Mouse (Mus musculus): ENCODE results near the gene Atp2b1. TPM values are rescaled to one million over a fixed set of nuclear protein-coding genes. Genes with fewer than 3 reads are reported as not detected.

The Atp2b1 gene
- polyA plus RNA-seq, 1 experiment from 2014 or later: 105 TPM

DNA sequence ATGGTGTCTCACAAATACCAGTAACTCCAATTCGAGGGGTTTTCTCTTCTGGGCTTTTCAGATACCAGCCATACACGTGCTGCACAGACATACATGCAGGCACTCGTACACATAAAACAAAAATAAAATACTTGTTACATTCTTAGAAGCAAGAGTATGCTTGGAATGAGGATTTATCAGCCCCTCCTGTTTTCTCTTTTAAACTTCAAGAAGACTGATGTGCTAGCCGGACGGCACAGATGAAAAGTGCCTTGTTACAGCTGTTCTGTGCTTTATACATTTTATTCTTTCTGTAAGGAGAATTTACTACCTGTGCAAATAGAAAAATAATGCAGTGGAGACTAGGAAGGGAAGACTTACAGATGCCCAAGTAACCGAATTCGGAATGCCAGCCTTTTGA lies 15.2 kb downstream of the Atp2b1 start:
- Histone ChIP-seq H3K9me3 (replicated peaks) (no peaks in the 10 kb centered on the region), H3K4me3 (no peak overlapping the region), H3K27ac (no peak overlapping the region), H3K36me3 (peaks cover 5% of the 10 kb centered on the region), H3K27me3 (ENCODE audit: low read depth, poor library complexity, severe bottlenecking) (no peaks in the 10 kb centered on the region), H3K4me1 (peaks cover 9% of the 10 kb centered on the region)
- DNase-seq (ENCODE audit: low spot score): no peak
- 76% methylated on average over 7 of the region's 7 CpGs for WGBS

GRCm38 (mm10) chr10:98930143-98930542 lies 15.9 kb downstream of the Atp2b1 start:
- 69% methylated on average over 11 of the region's 11 CpGs for WGBS
- no peak overlapping the region; the same call in 1 of the 2 replicates for H3K27ac ChIP-seq

GRCm38 (mm10) chr10:98940137-98940536 lies 25.9 kb downstream of the Atp2b1 start:
- 92% methylated on average over 4 of the region's 4 CpGs for WGBS
- H3K4me1 ChIP-seq: 0 out of 2 replicates have a peak, but pooled peaks cover 2% of the 10 kb centered on the region
- H3K27ac ChIP-seq: no peak overlapping the region
- H3K27me3 ChIP-seq (ENCODE audit: low read depth, poor library complexity, severe bottlenecking): no peaks in the 10 kb centered on the region
- DNase-seq (ENCODE audit: low spot score): no peak
- H3K36me3 ChIP-seq: 0 out of 2 replicates have a peak, but pooled peaks cover 2% of the 10 kb centered on the region
- no peaks in the 10 kb centered on the region for H3K9me3 ChIP-seq (replicated peaks)
- H3K4me3 ChIP-seq: no peak overlapping the region

More at GRCm38 (mm10) chr10:98930143-98930542, 15.9 kb downstream of the Atp2b1 start:
- no peaks in the 10 kb centered on the region for H3K27me3 ChIP-seq (ENCODE audit: low read depth, poor library complexity, severe bottlenecking)
- DNase-seq (ENCODE audit: low spot score): no peak
- peaks cover 5% of the 10 kb centered on the region for H3K36me3 ChIP-seq
- H3K4me1 ChIP-seq: peaks cover 9% of the 10 kb centered on the region
- H3K9me3 ChIP-seq (replicated peaks): no peaks in the 10 kb centered on the region
- no peak overlapping the region for H3K4me3 ChIP-seq

DNA sequence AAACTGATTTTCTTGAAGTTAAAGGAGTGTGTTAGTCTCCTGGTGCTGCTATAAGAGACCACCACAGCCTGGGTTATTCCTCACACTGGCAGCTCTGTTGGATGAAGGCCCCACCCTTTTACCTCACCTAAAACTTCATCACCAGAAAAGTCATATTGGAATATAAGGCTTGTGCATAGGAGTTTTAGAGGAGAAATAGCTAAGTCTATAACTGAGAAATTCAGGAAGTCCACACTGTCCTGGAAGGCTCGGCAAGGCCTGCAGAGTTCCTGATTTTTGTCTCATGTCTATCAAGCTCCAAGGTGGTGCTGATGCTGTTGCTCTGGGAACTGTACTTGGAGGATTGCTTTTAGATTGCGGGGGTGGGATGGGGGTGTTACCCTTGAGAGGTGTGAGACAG lies 26.6 kb downstream of the Atp2b1 start:
- Histone ChIP-seq H3K9me3 (replicated peaks) (no peaks in the 10 kb centered on the region), H3K27ac (no peak overlapping the region), H3K4me1 (0 out of 2 replicates have a peak, but pooled peaks cover 2% of the 10 kb centered on the region), H3K4me3 (no peak overlapping the region), H3K27me3 (ENCODE audit: low read depth, poor library complexity, severe bottlenecking) (no peaks in the 10 kb centered on the region), H3K36me3 (0 out of 2 replicates have a peak, but pooled peaks cover 2% of the 10 kb centered on the region)
- DNase-seq (ENCODE audit: low spot score): no peak
- 88% methylated on average over 2 of the region's 2 CpGs for WGBS

- H3K9me3 ChIP-seq (replicated peaks): no peaks in the 10 kb centered on the region
- no peak overlapping the region for H3K27ac ChIP-seq
- H3K4me3 ChIP-seq: no peak overlapping the region
- H3K27me3 ChIP-seq (ENCODE audit: low read depth, poor library complexity, severe bottlenecking): no peaks in the 10 kb centered on the region
- DNase-seq (ENCODE audit: low spot score): no peak
- WGBS: 46% methylated on average over 6 of the region's 6 CpGs
- H3K4me1 ChIP-seq: peaks cover 13% of the 10 kb centered on the region
- H3K36me3 ChIP-seq: 0 out of 2 replicates have a peak, but pooled peaks cover 2% of the 10 kb centered on the region
These were observed 27.8 kb downstream of the Atp2b1 start for GRCm38 (mm10) chr10:98941991-98942390.

DNA sequence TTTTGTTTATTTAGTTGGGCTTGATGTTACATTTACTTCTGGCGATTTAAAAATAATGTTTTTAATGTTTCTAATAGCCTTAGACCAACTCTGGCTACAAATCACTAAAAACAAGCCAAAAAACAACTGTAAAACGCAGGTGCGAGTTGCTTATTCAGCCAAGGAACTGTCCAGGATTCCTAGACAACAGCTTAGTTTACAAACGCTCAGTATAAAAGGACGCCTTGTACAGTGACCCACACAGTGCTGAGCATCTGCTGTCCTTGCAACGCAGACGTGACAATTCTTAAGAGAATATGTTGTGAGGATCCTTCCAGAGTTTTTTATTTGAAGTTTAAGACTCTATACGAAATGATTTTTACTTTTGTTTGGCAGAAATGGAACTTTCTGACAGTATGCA lies 28.8 kb downstream of the Atp2b1 start:
- Histone ChIP-seq H3K27ac (no peak overlapping the region), H3K9me3 (replicated peaks) (no peaks in the 10 kb centered on the region), H3K4me3 (no peak overlapping the region), H3K4me1 (peaks cover 19% of the 10 kb centered on the region), H3K36me3 (0 out of 2 replicates have a peak, but pooled peaks cover 2% of the 10 kb centered on the region), H3K27me3 (ENCODE audit: low read depth, poor library complexity, severe bottlenecking) (no peaks in the 10 kb centered on the region)
- 94% methylated on average over 8 of the region's 8 CpGs for WGBS
- DNase-seq (ENCODE audit: low spot score): no peak

- peaks cover 19% of the 10 kb centered on the region for H3K4me1 ChIP-seq
- H3K36me3 ChIP-seq: no peaks in the 10 kb centered on the region
- H3K27me3 ChIP-seq (ENCODE audit: low read depth, poor library complexity, severe bottlenecking): no peaks in the 10 kb centered on the region
- no peak for DNase-seq (ENCODE audit: low spot score)
- WGBS: 93% methylated on average over 8 of the region's 8 CpGs
- no peak overlapping the region for H3K27ac ChIP-seq
- no peak overlapping the region for H3K4me3 ChIP-seq
- H3K9me3 ChIP-seq (replicated peaks): no peaks in the 10 kb centered on the region
These were observed 29.7 kb downstream of the Atp2b1 start for GRCm38 (mm10) chr10:98943894-98944293.

DNA sequence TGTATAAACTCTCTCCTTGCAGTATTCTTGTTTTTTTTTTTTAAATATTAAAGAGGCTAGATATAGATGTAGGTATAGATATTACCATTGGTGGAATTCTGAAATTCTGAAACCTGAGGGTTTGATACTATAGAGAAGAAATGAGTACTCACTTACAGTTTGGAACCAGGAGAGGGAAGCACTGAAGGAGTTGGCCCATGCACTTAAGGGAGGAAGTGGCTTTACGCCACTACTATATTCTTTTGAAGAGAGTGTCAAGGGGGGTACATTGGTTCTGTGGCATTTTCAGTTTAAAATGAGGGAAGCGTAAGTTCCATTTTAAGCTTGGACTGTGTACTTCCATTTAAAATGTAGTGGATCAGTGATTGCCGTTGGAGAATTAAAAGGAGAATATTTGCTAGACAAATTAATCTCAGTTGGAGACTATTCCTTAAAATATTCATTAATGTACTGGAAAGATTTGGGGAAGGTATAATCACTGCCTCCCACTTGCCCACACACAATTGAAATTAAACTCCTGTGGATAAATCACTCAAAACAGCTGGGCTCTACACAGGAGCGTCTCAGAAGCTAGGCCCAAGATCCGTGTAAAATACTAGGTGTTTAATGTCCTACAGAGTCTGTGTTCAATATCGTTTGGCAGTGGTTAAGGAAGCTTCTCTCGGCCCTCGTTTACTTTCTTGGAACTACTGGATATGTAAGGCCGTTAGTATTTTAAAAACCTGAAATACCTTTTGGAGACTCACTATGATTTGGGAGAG lies 32.0 kb downstream of the Atp2b1 start:
- DNase-seq (ENCODE audit: low spot score): no peak
- Histone ChIP-seq H3K27ac (no peak overlapping the region), H3K9me3 (replicated peaks) (no peaks in the 10 kb centered on the region), H3K27me3 (ENCODE audit: low read depth, poor library complexity, severe bottlenecking) (no peaks in the 10 kb centered on the region), H3K4me1 (peaks cover 19% of the 10 kb centered on the region), H3K36me3 (no peaks in the 10 kb centered on the region), H3K4me3 (no peak overlapping the region)
- 65% methylated on average over 9 of the region's 9 CpGs for WGBS

- H3K9me3 ChIP-seq (replicated peaks): no peaks in the 10 kb centered on the region
- DNase-seq (ENCODE audit: low spot score): no peak
- H3K4me3 ChIP-seq: no peak overlapping the region
- H3K36me3 ChIP-seq: no peaks in the 10 kb centered on the region
- H3K27me3 ChIP-seq (ENCODE audit: low read depth, poor library complexity, severe bottlenecking): no peaks in the 10 kb centered on the region
- WGBS: 33% methylated on average over 2 of the region's 2 CpGs
- H3K27ac ChIP-seq: no peak overlapping the region
- H3K4me1 ChIP-seq: peaks cover 17% of the 10 kb centered on the region
These were observed 33.0 kb downstream of the Atp2b1 start for GRCm38 (mm10) chr10:98947206-98947605.

GRCm38 (mm10) chr10:98948096-98948495 lies 33.9 kb downstream of the Atp2b1 start:
- 92% methylated on average over 5 of the region's 5 CpGs for WGBS
- no peaks in the 10 kb centered on the region for H3K27me3 ChIP-seq (ENCODE audit: low read depth, poor library complexity, severe bottlenecking)

GRCm38 (mm10) chr10:98949750-98950149 lies 35.5 kb downstream of the Atp2b1 start:
- Histone ChIP-seq H3K4me3 (no peak overlapping the region), H3K36me3 (no peaks in the 10 kb centered on the region), H3K27me3 (ENCODE audit: low read depth, poor library complexity, severe bottlenecking) (no peaks in the 10 kb centered on the region), H3K4me1 (peaks cover 16% of the 10 kb centered on the region), H3K9me3 (replicated peaks) (no peaks in the 10 kb centered on the region), H3K27ac (no peak overlapping the region)
- no peak for DNase-seq (ENCODE audit: low spot score)
- WGBS: 88% methylated on average over 1 of the region's 1 CpGs

More at GRCm38 (mm10) chr10:98948096-98948495, 33.9 kb downstream of the Atp2b1 start:
- H3K27ac ChIP-seq: no peak overlapping the region
- H3K4me3 ChIP-seq: no peak overlapping the region
- H3K4me1 ChIP-seq: peaks cover 16% of the 10 kb centered on the region
- no peaks in the 10 kb centered on the region for H3K36me3 ChIP-seq
- DNase-seq (ENCODE audit: low spot score): no peak
- H3K9me3 ChIP-seq (replicated peaks): no peaks in the 10 kb centered on the region

- Histone ChIP-seq H3K4me3 (no peak overlapping the region), H3K36me3 (no peaks in the 10 kb centered on the region), H3K27me3 (ENCODE audit: low read depth, poor library complexity, severe bottlenecking) (no peaks in the 10 kb centered on the region), H3K9me3 (replicated peaks) (no peaks in the 10 kb centered on the region), H3K27ac (no peak overlapping the region), H3K4me1 (peaks cover 18% of the 10 kb centered on the region)
- 88% methylated on average over 17 of the region's 17 CpGs for WGBS
- DNase-seq (ENCODE audit: low spot score): no peak
These were observed 37.4 kb downstream of the Atp2b1 start for GRCm38 (mm10) chr10:98951286-98952270.
